In the genomic region with DNA sequence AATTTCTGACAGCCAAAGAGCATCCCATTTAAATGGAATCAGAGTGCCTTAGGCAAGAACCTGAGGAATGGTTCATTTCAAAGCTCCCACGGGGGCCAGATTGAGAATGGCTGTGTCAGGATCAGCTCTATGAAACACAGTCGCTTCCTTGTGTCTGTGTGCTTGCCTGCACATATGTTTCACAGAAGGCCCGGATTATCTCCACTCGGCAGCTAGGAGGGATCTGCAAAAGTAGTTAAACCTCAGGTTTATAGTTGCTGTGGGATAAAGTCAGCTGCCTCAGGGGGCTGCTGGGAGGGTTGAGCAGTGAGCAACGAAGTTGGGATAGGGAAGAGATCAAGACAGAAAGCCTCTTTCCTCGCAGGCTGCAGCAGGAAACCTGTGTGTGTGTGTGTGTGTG, we compare ENCODE assay signal across 19 mouse cellular contexts.
DNase-seq lines count a peak whose midpoint lies in the region; ATAC-seq lines count a peak whose summit lies in the region.
"Had no signal": no experiment of that assay in that cellular context is flagged by ENCODE, and none has a peak within 500 bp of the region (broad histone marks: within the 10 kb centered on the region; RNA-seq: fewer than 3 reads in every experiment).

No protein-coding gene starts in this region.

- no peak overlapping the region for H3K4me3 ChIP-seq in embryonic facial prominence, embryonic 15.5 days (replicated peaks)
- no peak overlapping the region for H3K4me3 ChIP-seq in hindbrain, embryonic 16.5 days (ENCODE audit: low read length)
- H3K4me3 ChIP-seq: heart, adult 2 months; heart, embryonic 15.5 days; hindbrain, embryonic 10.5 days; midbrain, embryonic 13.5 days had no signal

- 14% methylated on average over 6 of the region's 6 CpGs for WGBS in embryonic facial prominence, embryonic 15.5 days
- WGBS in hindbrain, embryonic 16.5 days, result 62% methylated on average over 5 of the region's 6 CpGs

- no peak overlapping the region for H3K9ac ChIP-seq in embryonic facial prominence, embryonic 15.5 days
- no peak overlapping the region for H3K9ac ChIP-seq in hindbrain, embryonic 16.5 days (ENCODE audit: low read depth, low read length)
- H3K9ac ChIP-seq: heart, embryonic 15.5 days; liver, embryonic 14.5 days; midbrain, embryonic 13.5 days had no signal

- no peaks in the 10 kb centered on the region for H3K36me3 ChIP-seq in embryonic facial prominence, embryonic 15.5 days
- H3K36me3 ChIP-seq in hindbrain, embryonic 16.5 days (ENCODE audit: control insufficient read depth, insufficient read depth, low read length), result no peaks in the 10 kb centered on the region
- H3K36me3 ChIP-seq: G1E; heart, embryonic 15.5 days; hindbrain, embryonic 10.5 days; midbrain, embryonic 13.5 days had no signal

- peak; percentile 13 for DNase-seq in embryo, embryonic 10.5 days (ENCODE audit: low spot score)
- DNase-seq in embryo, embryonic 10 days (ENCODE audit: low spot score), result no peak
- peak; percentile 34 for DNase-seq in layer of hippocampus, adult 9-11 months
- no peak for DNase-seq in layer of hippocampus, adult 8-10 months (ENCODE audit: low spot score in 2 of 2)
- DNase-seq in mesoderm, embryonic 11.5 days (ENCODE audit: low read depth, low spot score), result peak; percentile 50
- DNase-seq in cerebellum, postnatal 36 days, result no peak
- DNase-seq: adrenal gland, postnatal 36 days; cerebellum, postnatal 25 days; gastrocnemius, postnatal 14 days; heart, adult 2 months; thymus, adult 18-20 months had no signal

- ATAC-seq in embryonic facial prominence, embryonic 15.5 days (ENCODE audit: insufficient number of reproducible peaks, low FRiP score, low TSS enrichment, low read depth), result no peak
- no peak for ATAC-seq in hindbrain, embryonic 16.5 days
- ATAC-seq: CD4-positive, CD25-positive, alpha-beta regulatory T cell, adult 4 months; midbrain, embryonic 13.5 days had no signal

- no peaks in the 10 kb centered on the region for H3K9me3 ChIP-seq in embryonic facial prominence, embryonic 15.5 days (replicated peaks)
- no peaks in the 10 kb centered on the region for H3K9me3 ChIP-seq in hindbrain, embryonic 16.5 days (ENCODE audit: control insufficient read depth, low read length)
- H3K9me3 ChIP-seq: heart, embryonic 15.5 days; hindbrain, embryonic 10.5 days; midbrain, embryonic 13.5 days had no signal

- no peak overlapping the region for H3K4me2 ChIP-seq in embryonic facial prominence, embryonic 15.5 days (replicated peaks)
- H3K4me2 ChIP-seq in hindbrain, embryonic 16.5 days (ENCODE audit: low read length), result no peak overlapping the region
- H3K4me2 ChIP-seq: heart, embryonic 15.5 days; midbrain, embryonic 13.5 days had no signal

- no peaks in the 10 kb centered on the region for H3K27me3 ChIP-seq in embryonic facial prominence, embryonic 15.5 days
- no peaks in the 10 kb centered on the region for H3K27me3 ChIP-seq in hindbrain, embryonic 16.5 days (replicated peaks; ENCODE audit: control insufficient read depth, insufficient read depth, low read length)
- H3K27me3 ChIP-seq: heart, embryonic 15.5 days; midbrain, embryonic 13.5 days had no signal

- peaks cover 20% of the 10 kb centered on the region; the same call in 1 of the 2 replicates for H3K4me1 ChIP-seq in embryonic facial prominence, embryonic 15.5 days
- H3K4me1 ChIP-seq in hindbrain, embryonic 16.5 days (ENCODE audit: control insufficient read depth, insufficient read depth, low read depth, low read length), result peaks cover 5% of the 10 kb centered on the region; the same call in 1 of the 2 replicates
- H3K4me1 ChIP-seq: heart, embryonic 15.5 days had no signal

- peak overlapping the region; percentile 71 for H3K27ac ChIP-seq in embryonic facial prominence, embryonic 15.5 days (replicated peaks)
- H3K27ac ChIP-seq in hindbrain, embryonic 16.5 days (ENCODE audit: low read depth, low read length), result no peak overlapping the region
- H3K27ac ChIP-seq: heart, adult 2 months; heart, embryonic 15.5 days; liver, embryonic 14.5 days; midbrain, embryonic 13.5 days had no signal

Comparison
In these comparisons a context has a peak if more than half of its experiments do, and no peak if none do; other contexts are left out.
1. DNase-seq: peak in embryo, embryonic 10.5 days (single experiment), layer of hippocampus, adult 9-11 months (single experiment) and mesoderm, embryonic 11.5 days (single experiment); none in embryo, embryonic 10 days (single experiment), layer of hippocampus, adult 8-10 months (0 of 2) and cerebellum, postnatal 36 days (0 of 2).